9 mouse cellular contexts compared by ENCODE assay signal in genomic region chr2:32821041-32821802, GRCm38 (mm10). TPM values are rescaled to one million over a fixed set of nuclear protein-coding genes. Genes with fewer than 3 reads are reported as not detected.
DNase-seq lines count a peak whose midpoint lies in the region; ATAC-seq and TF ChIP-seq lines count a peak whose summit lies in the region.
"Had no signal": no experiment of that assay in that cellular context is flagged by ENCODE, and none has a peak within 500 bp of the region (broad histone marks: within the 10 kb centered on the region; RNA-seq: fewer than 3 reads in every experiment).

No protein-coding gene starts in this region.

- 69% methylated on average over 11 of the region's 11 CpGs for WGBS in forebrain, postnatal 0 days
- 72% methylated on average over 11 of the region's 11 CpGs for WGBS in forebrain, embryonic 12.5 days
- WGBS in embryonic facial prominence, embryonic 14.5 days, result 68% methylated on average over 11 of the region's 11 CpGs
- 52% methylated on average over 11 of the region's 11 CpGs for WGBS in lung, embryonic 14.5 days
- WGBS in thymus, adult 2 months, result 74% methylated on average over 11 of the region's 11 CpGs

- no peak overlapping the region for H3K9ac ChIP-seq in forebrain, postnatal 0 days
- H3K9ac ChIP-seq in forebrain, embryonic 12.5 days, result no peak overlapping the region
- H3K9ac ChIP-seq in embryonic facial prominence, embryonic 14.5 days (ENCODE audit: low read depth, low read length), result no peak overlapping the region
- no peak overlapping the region for H3K9ac ChIP-seq in lung, embryonic 14.5 days

- H3K4me2 ChIP-seq in forebrain, postnatal 0 days (ENCODE audit: low read depth), result no peak overlapping the region
- no peak overlapping the region for H3K4me2 ChIP-seq in forebrain, embryonic 12.5 days
- H3K4me2 ChIP-seq in embryonic facial prominence, embryonic 14.5 days (ENCODE audit: low read depth, low read length), result no peak overlapping the region
- no peak overlapping the region for H3K4me2 ChIP-seq in lung, embryonic 14.5 days
- H3K4me2 ChIP-seq: limb, embryonic 13.5 days had no signal

- no peak for ATAC-seq in forebrain, postnatal 0 days
- ATAC-seq in forebrain, embryonic 12.5 days (ENCODE audit: low FRiP score), result no peak
- ATAC-seq in embryonic facial prominence, embryonic 14.5 days (ENCODE audit: low read depth), result no peak
- peak; percentile 58; the same call in 1 of the 2 replicates for ATAC-seq in lung, embryonic 14.5 days (ENCODE audit: insufficient read depth)

- no peaks in the 10 kb centered on the region for H3K4me1 ChIP-seq in forebrain, postnatal 0 days (ENCODE audit: insufficient read depth)
- H3K4me1 ChIP-seq in forebrain, embryonic 12.5 days, result peaks cover 23% of the 10 kb centered on the region
- H3K4me1 ChIP-seq in embryonic facial prominence, embryonic 14.5 days (ENCODE audit: control insufficient read depth, insufficient read depth, low read length), result no peaks in the 10 kb centered on the region; the same call in 1 of the 2 replicates
- peaks cover 9% of the 10 kb centered on the region; the same call in 1 of the 2 replicates for H3K4me1 ChIP-seq in lung, embryonic 14.5 days (ENCODE audit: insufficient read depth)
- no peaks in the 10 kb centered on the region for H3K4me1 ChIP-seq in thymus, adult 2 months (replicated peaks; ENCODE audit: control insufficient read depth, insufficient read depth, low read length)

- TF ChIP-seq POLR2A in thymus, adult 2 months (IDR thresholded peaks at IDR 0.05; ENCODE audit: control insufficient read depth, extremely low read depth, insufficient read depth, low read length, poor library complexity), result no peak

- H3K27me3 ChIP-seq in forebrain, postnatal 0 days (ENCODE audit: insufficient read depth, low read length), result no peaks in the 10 kb centered on the region
- no peaks in the 10 kb centered on the region for H3K27me3 ChIP-seq in forebrain, embryonic 12.5 days
- H3K27me3 ChIP-seq in embryonic facial prominence, embryonic 14.5 days (replicated peaks; ENCODE audit: control insufficient read depth, insufficient read depth, low read length), result no peaks in the 10 kb centered on the region
- H3K27me3 ChIP-seq in lung, embryonic 14.5 days (ENCODE audit: insufficient read depth, low read length), result no peaks in the 10 kb centered on the region
- H3K27me3 ChIP-seq in thymus, adult 2 months (ENCODE audit: control insufficient read depth, insufficient read depth, low read length), result no peaks in the 10 kb centered on the region
- H3K27me3 ChIP-seq: limb, embryonic 13.5 days had no signal

- H3K9me3 ChIP-seq in forebrain, postnatal 0 days (ENCODE audit: low read length), result no peaks in the 10 kb centered on the region
- no peaks in the 10 kb centered on the region for H3K9me3 ChIP-seq in forebrain, embryonic 12.5 days
- H3K9me3 ChIP-seq in embryonic facial prominence, embryonic 14.5 days (ENCODE audit: control insufficient read depth, low read length), result no peaks in the 10 kb centered on the region
- no peaks in the 10 kb centered on the region for H3K9me3 ChIP-seq in lung, embryonic 14.5 days (ENCODE audit: low read depth, low read length)
- H3K9me3 ChIP-seq: limb, embryonic 13.5 days had no signal

- DNase-seq in forebrain, postnatal 0 days, result peak; percentile 45
- peak; percentile 15 for DNase-seq in urinary bladder, postnatal 25 days (ENCODE audit: low spot score)
- DNase-seq in urinary bladder, postnatal 10 days (ENCODE audit: low spot score), result no peak
- DNase-seq in embryonic facial prominence, embryonic 14.5 days (ENCODE audit: low spot score), result peak; percentile 30
- peak; percentile 71 for DNase-seq in lung, embryonic 14.5 days
- peak; percentile 52 for DNase-seq in thymus, adult 2 months
- no peak for DNase-seq in layer of hippocampus, adult 8-10 months (ENCODE audit: low spot score in 2 of 2)

- peak; percentile 67 for TF ChIP-seq CTCF in forebrain, postnatal 0 days (IDR thresholded peaks at IDR 0.05; ENCODE audit: low read depth)
- peak; percentile 67 for TF ChIP-seq CTCF in lung, embryonic 14.5 days (IDR thresholded peaks at IDR 0.05; ENCODE audit: low read depth)
- TF ChIP-seq CTCF in thymus, adult 2 months (IDR thresholded peaks at IDR 0.05; ENCODE audit: borderline replicate concordance, control insufficient read depth, extremely low read depth, insufficient read depth, low read length, poor library complexity), result no peak

- peaks cover 37% of the 10 kb centered on the region for H3K36me3 ChIP-seq in forebrain, postnatal 0 days (ENCODE audit: insufficient read depth)
- H3K36me3 ChIP-seq in forebrain, embryonic 12.5 days (replicated peaks), result peaks cover 6% of the 10 kb centered on the region; the same call in 1 of the 2 replicates
- H3K36me3 ChIP-seq in embryonic facial prominence, embryonic 14.5 days (ENCODE audit: control insufficient read depth, insufficient read depth, low read length), result peaks cover 16% of the 10 kb centered on the region; the same call in 1 of the 2 replicates
- peaks cover 5% of the 10 kb centered on the region; the same call in 1 of the 2 replicates for H3K36me3 ChIP-seq in lung, embryonic 14.5 days (ENCODE audit: insufficient read depth)
- H3K36me3 ChIP-seq in thymus, adult 2 months (ENCODE audit: control insufficient read depth, insufficient read depth, low read length), result no peaks in the 10 kb centered on the region

- no peak overlapping the region for H3K4me3 ChIP-seq in forebrain, postnatal 0 days (ENCODE audit: low read depth, low read length)
- H3K4me3 ChIP-seq in forebrain, embryonic 12.5 days (replicated peaks), result no peak overlapping the region
- no peak overlapping the region for H3K4me3 ChIP-seq in embryonic facial prominence, embryonic 14.5 days (ENCODE audit: low read depth, low read length)
- H3K4me3 ChIP-seq in lung, embryonic 14.5 days (ENCODE audit: low read depth, low read length), result no peak overlapping the region
- no peak overlapping the region for H3K4me3 ChIP-seq in thymus, adult 2 months (ENCODE audit: control insufficient read depth, insufficient read depth, low read length)
- H3K4me3 ChIP-seq: limb, embryonic 13.5 days had no signal

- no peak overlapping the region for H3K27ac ChIP-seq in forebrain, postnatal 0 days (ENCODE audit: low read depth, low read length)
- H3K27ac ChIP-seq in forebrain, embryonic 12.5 days, result no peak overlapping the region
- no peak overlapping the region for H3K27ac ChIP-seq in embryonic facial prominence, embryonic 14.5 days (replicated peaks; ENCODE audit: low read depth, low read length)
- H3K27ac ChIP-seq in lung, embryonic 14.5 days (ENCODE audit: low read depth), result peak overlapping the region; percentile 37; the same call in 1 of the 2 replicates
- no peak overlapping the region for H3K27ac ChIP-seq in thymus, adult 2 months (ENCODE audit: control insufficient read depth, insufficient read depth, low read length)
- H3K27ac ChIP-seq: limb, embryonic 13.5 days had no signal

RNA-seq across cellular contexts. Expression of gene Stxbp1, which starts 25.8 kb away (rescaled TPM):
- 109 and 135 TPM in 2 replicates for total RNA-seq in forebrain, postnatal 0 days (2014; rRNA removed)
- 268 and 350 TPM in 2 replicates for polyA plus RNA-seq in forebrain, postnatal 0 days (2015; fragmentation: Nextera tagmentation; extraction: Ambion mirVana)
- 68.5 and 73.5 TPM in 2 replicates for polyA plus RNA-seq in forebrain, embryonic 12.5 days (2016; fragmentation: Nextera tagmentation; extraction: Ambion mirVana)
- polyA plus RNA-seq in embryonic facial prominence, embryonic 14.5 days (2014; fragmentation: Nextera tagmentation; extraction: Ambion mirVana), result 26.8 and 29.7 TPM in 2 replicates
- polyA plus RNA-seq in lung, embryonic 14.5 days (2014; fragmentation: Nextera tagmentation; extraction: Ambion mirVana), result 20.7 and 22.2 TPM in 2 replicates
- 6.6 and 8.3 TPM in 2 replicates for polyA plus RNA-seq in thymus, adult 2 months (2012; rRNA removed)
- 100 to 1,000 TPM; 583 to 634 (median 610) TPM for total RNA-seq in layer of hippocampus, adult 8-10 months (2022)

RNA-seq across cellular contexts. Expression of gene Cfap157, which starts 37.0 kb away (rescaled TPM):
- 1.0 and 1.2 TPM in 2 replicates for total RNA-seq in forebrain, postnatal 0 days (2014; rRNA removed)
- 0.94 and 2.8 TPM in 2 replicates for polyA plus RNA-seq in forebrain, postnatal 0 days (2015; fragmentation: Nextera tagmentation; extraction: Ambion mirVana)
- 0.15 and 0.45 TPM in 2 replicates for polyA plus RNA-seq in forebrain, embryonic 12.5 days (2016; fragmentation: Nextera tagmentation; extraction: Ambion mirVana)
- polyA plus RNA-seq in embryonic facial prominence, embryonic 14.5 days (2014; fragmentation: Nextera tagmentation; extraction: Ambion mirVana), result 0.20 and 0.63 TPM in 2 replicates
- 0.11 and 0.33 TPM in 2 replicates for polyA plus RNA-seq in lung, embryonic 14.5 days (2014; fragmentation: Nextera tagmentation; extraction: Ambion mirVana)
- polyA plus RNA-seq in thymus, adult 2 months (2012; rRNA removed), result 0.11 and 0.27 TPM in 2 replicates
- total RNA-seq in layer of hippocampus, adult 8-10 months (2022), result 1 to 10 TPM in 3 of 4 experiments, under 1 TPM in 1; 0.66 to 1.9 (median 1.2) TPM

RNA-seq across cellular contexts. Expression of gene Ptrh1, which starts 45.6 kb away (rescaled TPM):
- total RNA-seq in forebrain, postnatal 0 days (2014; rRNA removed), result 2.4 and 5.5 TPM in 2 replicates
- polyA plus RNA-seq in forebrain, postnatal 0 days (2015; fragmentation: Nextera tagmentation; extraction: Ambion mirVana), result 4.0 and 4.8 TPM in 2 replicates
- polyA plus RNA-seq in forebrain, embryonic 12.5 days (2016; fragmentation: Nextera tagmentation; extraction: Ambion mirVana), result 3.9 and 5.3 TPM in 2 replicates
- 5.2 and 5.8 TPM in 2 replicates for polyA plus RNA-seq in embryonic facial prominence, embryonic 14.5 days (2014; fragmentation: Nextera tagmentation; extraction: Ambion mirVana)
- polyA plus RNA-seq in lung, embryonic 14.5 days (2014; fragmentation: Nextera tagmentation; extraction: Ambion mirVana), result 2.7 and 4.4 TPM in 2 replicates
- 36.5 and 43.4 TPM in 2 replicates for polyA plus RNA-seq in thymus, adult 2 months (2012; rRNA removed)
- total RNA-seq in layer of hippocampus, adult 8-10 months (2022), result 1 to 10 TPM; 4.5 to 7.0 (median 5.8) TPM

RNA-seq across cellular contexts. Expression of gene Ttc16, which starts 45.8 kb away (rescaled TPM):
- total RNA-seq in forebrain, postnatal 0 days (2014; rRNA removed), result 1.00 and 1.8 TPM in 2 replicates
- 0.68 and 1.2 TPM in 2 replicates for polyA plus RNA-seq in forebrain, postnatal 0 days (2015; fragmentation: Nextera tagmentation; extraction: Ambion mirVana)
- 0.46 and 0.67 TPM in 2 replicates for polyA plus RNA-seq in forebrain, embryonic 12.5 days (2016; fragmentation: Nextera tagmentation; extraction: Ambion mirVana)
- polyA plus RNA-seq in embryonic facial prominence, embryonic 14.5 days (2014; fragmentation: Nextera tagmentation; extraction: Ambion mirVana), result 0.22 and 0.85 TPM in 2 replicates
- 0.15 and 0.33 TPM in 2 replicates for polyA plus RNA-seq in lung, embryonic 14.5 days (2014; fragmentation: Nextera tagmentation; extraction: Ambion mirVana)
- polyA plus RNA-seq in thymus, adult 2 months (2012; rRNA removed), result 1.9 and 2.3 TPM in 2 replicates
- 1 to 10 TPM in 2 of 4 experiments, under 1 TPM in 2; 0.52 to 1.6 (median 1.1) TPM for total RNA-seq in layer of hippocampus, adult 8-10 months (2022)

RNA-seq across cellular contexts. Expression of gene Fam129b, which starts 54.7 kb away (rescaled TPM):
- 38.1 and 43.9 TPM in 2 replicates for total RNA-seq in forebrain, postnatal 0 days (2014; rRNA removed)
- polyA plus RNA-seq in forebrain, postnatal 0 days (2015; fragmentation: Nextera tagmentation; extraction: Ambion mirVana), result 26.6 and 27.7 TPM in 2 replicates
- polyA plus RNA-seq in forebrain, embryonic 12.5 days (2016; fragmentation: Nextera tagmentation; extraction: Ambion mirVana), result 24.6 and 27.3 TPM in 2 replicates
- polyA plus RNA-seq in embryonic facial prominence, embryonic 14.5 days (2014; fragmentation: Nextera tagmentation; extraction: Ambion mirVana), result 38.4 and 39.0 TPM in 2 replicates
- polyA plus RNA-seq in lung, embryonic 14.5 days (2014; fragmentation: Nextera tagmentation; extraction: Ambion mirVana), result 41.2 and 46.5 TPM in 2 replicates
- 20.8 and 22.9 TPM in 2 replicates for polyA plus RNA-seq in thymus, adult 2 months (2012; rRNA removed)
- 10 to 100 TPM; 21.8 to 39.3 (median 32.1) TPM for total RNA-seq in layer of hippocampus, adult 8-10 months (2022)

Comparison
In these comparisons a context has a peak if more than half of its experiments do, and no peak if none do; other contexts are left out.
1. DNase-seq: peak in forebrain, postnatal 0 days (single experiment), urinary bladder, postnatal 25 days (single experiment), embryonic facial prominence, embryonic 14.5 days (single experiment), lung, embryonic 14.5 days (single experiment) and thymus, adult 2 months (single experiment); none in urinary bladder, postnatal 10 days (single experiment) and layer of hippocampus, adult 8-10 months (0 of 2).